Mouse (Mus musculus): ENCODE results near the gene Gm20388. TPM values are rescaled to one million over a fixed set of nuclear protein-coding genes. Genes with fewer than 3 reads are reported as not detected.
A peak's percentile ranks its signal among the peaks of the same experiment; 100 is the strongest.

Gene Gm20388
- polyA plus RNA-seq, 1 experiment from 2014 or later, result 7.4 TPM

GRCm38 (mm10) chr8:121294234-121295108 lies 1383.8 kb downstream of the Gm20388 start:
- Histone ChIP-seq H3K36me3 (no peaks in the 10 kb centered on the region), H3K9me3 (replicated peaks) (no peaks in the 10 kb centered on the region), H3K9ac (no peak overlapping the region; the same call in 1 of the 2 replicates), H3K27me3 (0 out of 2 replicates have a peak, but pooled peaks cover 7% of the 10 kb centered on the region), H3K4me3 (replicated peaks) (no peak overlapping the region), H3K27ac (peak overlapping the region; percentile 79), H3K4me1 (peaks cover 83% of the 10 kb centered on the region), H3K4me2 (peak overlapping the region; percentile 21; the same call in 1 of the 2 replicates)
- peak; percentile 47 for ATAC-seq (replicated peaks; ENCODE audit: low FRiP score)
- 13% methylated on average over 29 of the region's 29 CpGs for WGBS

DNA sequence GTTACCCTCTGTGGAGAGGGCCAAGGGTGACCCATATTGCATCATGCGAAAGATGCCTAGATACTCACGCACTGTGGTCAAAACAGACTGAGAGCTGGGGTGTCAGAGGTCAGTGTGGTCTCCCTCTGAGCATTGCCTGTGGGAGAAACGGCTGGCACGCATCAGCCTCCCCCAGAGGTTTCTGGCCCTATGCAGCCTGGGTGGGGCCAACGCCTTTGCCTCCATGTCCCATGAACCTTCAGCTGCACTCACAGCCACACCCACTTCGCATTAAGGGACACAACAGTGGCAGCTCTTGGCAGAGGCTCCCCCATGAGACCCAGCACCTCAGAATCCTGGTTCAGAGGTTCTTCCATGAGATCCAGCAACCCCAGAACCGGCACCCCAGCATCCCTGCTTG lies 1385.4 kb downstream of the Gm20388 start:
- Histone ChIP-seq H3K4me3 (replicated peaks) (no peak overlapping the region), H3K27me3 (0 out of 2 replicates have a peak, but pooled peaks cover 7% of the 10 kb centered on the region), H3K9me3 (replicated peaks) (no peaks in the 10 kb centered on the region), H3K27ac (peak overlapping the region; percentile 2; the same call in 1 of the 2 replicates), H3K4me1 (peaks cover 89% of the 10 kb centered on the region), H3K4me2 (no peak overlapping the region), H3K36me3 (no peaks in the 10 kb centered on the region), H3K9ac (no peak overlapping the region)
- WGBS, result 74% methylated on average over 7 of the region's 7 CpGs
- no peak for ATAC-seq (replicated peaks; ENCODE audit: low FRiP score)

GRCm38 (mm10) chr8:121296597-121296996 lies 1386.0 kb downstream of the Gm20388 start:
- no peaks in the 10 kb centered on the region for H3K9me3 ChIP-seq (replicated peaks)
- no peak for ATAC-seq (replicated peaks; ENCODE audit: low FRiP score)
- H3K9ac ChIP-seq, result no peak overlapping the region
- 38% methylated on average over 5 of the region's 5 CpGs for WGBS
- H3K27me3 ChIP-seq, result 0 out of 2 replicates have a peak, but pooled peaks cover 7% of the 10 kb centered on the region
- H3K27ac ChIP-seq, result peak overlapping the region; percentile 38
- peaks cover 90% of the 10 kb centered on the region for H3K4me1 ChIP-seq
- no peak overlapping the region for H3K4me2 ChIP-seq
- H3K36me3 ChIP-seq, result no peaks in the 10 kb centered on the region
- no peak overlapping the region for H3K4me3 ChIP-seq (replicated peaks)

- Histone ChIP-seq H3K36me3 (no peaks in the 10 kb centered on the region), H3K4me1 (peaks cover 95% of the 10 kb centered on the region), H3K4me3 (replicated peaks) (no peak overlapping the region), H3K4me2 (no peak overlapping the region), H3K27me3 (0 out of 2 replicates have a peak, but pooled peaks cover 7% of the 10 kb centered on the region), H3K27ac (no peak overlapping the region), H3K9ac (no peak overlapping the region), H3K9me3 (replicated peaks) (no peaks in the 10 kb centered on the region)
- 75% methylated on average over 9 of the region's 9 CpGs for WGBS
- no peak for ATAC-seq (replicated peaks; ENCODE audit: low FRiP score)
Measured at GRCm38 (mm10) chr8:121297299-121297698, 1386.7 kb downstream of the Gm20388 start.

DNA sequence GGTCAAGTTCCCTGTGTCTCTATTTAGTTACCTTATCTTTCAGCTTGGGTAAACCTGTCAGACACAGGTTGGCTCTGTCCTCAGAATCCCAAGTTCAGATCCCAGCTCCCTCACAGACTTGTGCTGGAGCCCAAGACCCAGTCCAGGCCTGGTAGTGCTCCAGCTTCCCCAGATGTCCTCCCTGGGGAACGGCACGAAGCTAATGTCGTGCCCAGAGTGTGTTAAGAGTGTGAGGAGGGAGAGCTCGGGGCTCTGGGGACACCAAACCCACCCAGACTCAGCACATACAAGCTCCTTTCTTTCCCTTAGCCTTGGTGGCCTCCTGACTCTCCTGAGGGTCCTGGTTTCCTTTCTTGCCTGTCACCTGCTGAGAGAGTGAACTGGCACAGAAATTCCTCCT lies 1389.4 kb downstream of the Gm20388 start:
- peak overlapping the region; percentile 99 for H3K27ac ChIP-seq
- H3K4me1 ChIP-seq, result peaks cover 91% of the 10 kb centered on the region
- no peak overlapping the region for H3K4me3 ChIP-seq (replicated peaks)
- no peak overlapping the region for H3K9ac ChIP-seq
- peak overlapping the region; percentile 55; the same call in 1 of the 2 replicates for H3K4me2 ChIP-seq
- 23% methylated on average over 4 of the region's 4 CpGs for WGBS
- peaks cover 10% of the 10 kb centered on the region; the same call in 1 of the 2 replicates for H3K27me3 ChIP-seq
- no peak for ATAC-seq (replicated peaks; ENCODE audit: low FRiP score)
- H3K9me3 ChIP-seq (replicated peaks), result no peaks in the 10 kb centered on the region
- no peaks in the 10 kb centered on the region for H3K36me3 ChIP-seq

GRCm38 (mm10) chr8:121300501-121301411 lies 1390.1 kb downstream of the Gm20388 start:
- Histone ChIP-seq H3K9ac (no peak overlapping the region), H3K36me3 (no peaks in the 10 kb centered on the region), H3K4me2 (peak overlapping the region; percentile 55), H3K27ac (peak overlapping the region; percentile 99), H3K4me1 (peaks cover 87% of the 10 kb centered on the region), H3K27me3 (peaks cover 10% of the 10 kb centered on the region; the same call in 1 of the 2 replicates), H3K9me3 (replicated peaks) (no peaks in the 10 kb centered on the region), H3K4me3 (replicated peaks) (0 out of 2 replicates have a peak overlapping the region, but pooled peaks have one; percentile 16)
- peak; percentile 92 for ATAC-seq (replicated peaks; ENCODE audit: low FRiP score)
- 3% methylated on average over 28 of the region's 28 CpGs for WGBS

- Histone ChIP-seq H3K9me3 (replicated peaks) (no peaks in the 10 kb centered on the region), H3K4me3 (replicated peaks) (peak overlapping the region; percentile 16), H3K27ac (peak overlapping the region; percentile 99), H3K4me1 (peaks cover 85% of the 10 kb centered on the region), H3K9ac (no peak overlapping the region; the same call in 1 of the 2 replicates), H3K36me3 (no peaks in the 10 kb centered on the region), H3K27me3 (peaks cover 10% of the 10 kb centered on the region; the same call in 1 of the 2 replicates), H3K4me2 (peak overlapping the region; percentile 55)
- 3% methylated on average over 15 of the region's 15 CpGs for WGBS
- peak; percentile 41 for ATAC-seq (replicated peaks; ENCODE audit: low FRiP score)
Measured at GRCm38 (mm10) chr8:121301431-121301830, 1390.8 kb downstream of the Gm20388 start.

GRCm38 (mm10) chr8:121301978-121302649 lies 1391.5 kb downstream of the Gm20388 start:
- Histone ChIP-seq H3K4me2 (peak overlapping the region; percentile 55), H3K4me3 (replicated peaks) (peak overlapping the region; percentile 16), H3K36me3 (no peaks in the 10 kb centered on the region), H3K9ac (no peak overlapping the region), H3K4me1 (peaks cover 85% of the 10 kb centered on the region), H3K27ac (peak overlapping the region; percentile 99), H3K27me3 (peaks cover 10% of the 10 kb centered on the region; the same call in 1 of the 2 replicates), H3K9me3 (replicated peaks) (no peaks in the 10 kb centered on the region)
- WGBS, result 7% methylated on average over 10 of the region's 10 CpGs
- peak; percentile 27; the same call in 1 of the 2 replicates for ATAC-seq (replicated peaks; ENCODE audit: low FRiP score)

GRCm38 (mm10) chr8:121307723-121308122 lies 1397.1 kb downstream of the Gm20388 start:
- ATAC-seq (replicated peaks; ENCODE audit: low FRiP score), result no peak
- Histone ChIP-seq H3K4me1 (peaks cover 73% of the 10 kb centered on the region), H3K27ac (no peak overlapping the region), H3K9me3 (replicated peaks) (no peaks in the 10 kb centered on the region), H3K36me3 (no peaks in the 10 kb centered on the region), H3K4me2 (no peak overlapping the region), H3K9ac (no peak overlapping the region), H3K4me3 (replicated peaks) (no peak overlapping the region), H3K27me3 (peaks cover 24% of the 10 kb centered on the region)
- WGBS, result 89% methylated on average over 7 of the region's 7 CpGs

DNA sequence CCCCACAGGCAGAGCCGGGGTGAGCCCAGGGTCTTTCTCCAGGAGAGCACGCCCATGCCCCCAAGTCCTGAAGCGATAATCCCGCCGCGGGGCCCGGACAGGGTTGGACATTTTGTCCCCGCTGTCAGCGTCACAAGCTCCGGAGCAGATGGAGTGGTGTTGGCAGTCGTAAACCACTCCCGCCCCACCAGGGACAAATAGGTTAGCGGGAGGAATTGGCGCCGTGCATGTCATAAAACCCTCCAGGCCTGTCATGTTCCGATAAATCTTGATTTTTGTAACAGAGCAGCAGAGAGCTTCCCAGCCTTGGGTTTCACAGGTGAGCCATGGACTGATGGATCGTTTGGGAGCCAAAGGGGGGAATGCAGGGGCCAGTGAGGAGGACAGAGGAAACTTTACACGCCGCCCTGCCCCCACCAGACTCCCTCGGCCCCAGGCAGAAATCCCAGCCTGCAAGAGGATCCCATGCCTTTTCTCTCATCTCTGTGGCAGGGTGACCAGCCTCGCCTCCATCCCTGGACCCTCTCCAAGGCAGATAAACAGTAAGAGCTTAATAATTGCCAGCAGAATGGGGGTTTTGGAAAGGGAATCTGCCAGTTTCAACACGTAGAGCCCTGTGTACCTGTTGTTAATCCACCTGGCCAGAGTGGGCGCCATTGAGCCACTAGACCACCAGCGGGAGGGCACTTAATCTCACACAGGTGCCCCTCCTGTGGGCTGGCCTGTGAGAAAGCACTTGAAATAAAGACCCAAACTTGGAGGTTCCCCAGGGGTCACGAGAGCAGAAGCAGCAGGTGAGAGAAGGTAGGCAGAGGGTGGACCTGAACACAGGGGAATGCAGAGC lies 1400.6 kb downstream of the Gm20388 start:
- H3K4me2 ChIP-seq, result peak overlapping the region; percentile 35
- H3K9me3 ChIP-seq (replicated peaks), result no peaks in the 10 kb centered on the region
- no peaks in the 10 kb centered on the region for H3K36me3 ChIP-seq
- no peak overlapping the region for H3K9ac ChIP-seq
- H3K27me3 ChIP-seq, result peaks cover 14% of the 10 kb centered on the region
- peak; percentile 74 for ATAC-seq (replicated peaks; ENCODE audit: low FRiP score)
- WGBS, result 8% methylated on average over 25 of the region's 25 CpGs
- H3K4me3 ChIP-seq (replicated peaks), result peak overlapping the region; percentile 9; the same call in 1 of the 2 replicates
- H3K27ac ChIP-seq, result peak overlapping the region; percentile 82
- H3K4me1 ChIP-seq, result peaks cover 81% of the 10 kb centered on the region
